Mouse (Mus musculus): ENCODE results near the gene Smco4.
A peak's percentile ranks its signal among the peaks of the same experiment; 100 is the strongest.

GRCm38 (mm10) chr9:15574750-15575454 is 81.7 kb downstream of the Smco4 start:
- TF ChIP-seq IRF4 (IDR thresholded peaks at IDR 0.05; ENCODE audit: low read depth, low read length) (peak; percentile 45; the same call in 1 of the 2 replicates), ZKSCAN1 (IDR thresholded peaks at IDR 0.05; ENCODE audit: borderline replicate concordance, low read depth, low read length) (no peak), CTCF (conservative IDR thresholded peaks at IDR 0.05 in 1 of 2, IDR thresholded peaks at IDR 0.05 in 1 of 2; ENCODE audit: low read depth in 2 of 2, low read length in 2 of 2) (no peak), POLR2A (IDR thresholded peaks at IDR 0.05; ENCODE audit: low read depth, low read length) (no peak), TCF12 (IDR thresholded peaks at IDR 0.05; ENCODE audit: low read depth, low read length) (peak; percentile 56; the same call in 1 of the 2 replicates), EP300 (IDR thresholded peaks at IDR 0.05; ENCODE audit: low read length) (no peak), MAX (IDR thresholded peaks at IDR 0.05; ENCODE audit: low read length) (no peak), ZC3H11A (IDR thresholded peaks at IDR 0.05; ENCODE audit: low read depth, low read length) (no peak), JUND (conservative IDR thresholded peaks at IDR 0.05; ENCODE audit: low read depth, low read length) (no peak), PAX5 (IDR thresholded peaks at IDR 0.05; ENCODE audit: low read length) (no peak), HCFC1 (IDR thresholded peaks at IDR 0.05; ENCODE audit: low read depth, low read length) (no peak), ETS1 (conservative IDR thresholded peaks at IDR 0.05; ENCODE audit: low read depth, low read length) (no peak)
